Mouse (Mus musculus): ENCODE measurements around the gene Gpbar1. TPM values are rescaled to one million over a fixed set of nuclear protein-coding genes. Genes with fewer than 3 reads are reported as not detected.

The Gpbar1 gene
- polyA plus RNA-seq (2016; fragmentation: Nextera tagmentation; extraction: Ambion mirVana): 0.14 and 0.33 TPM in 2 replicates

GRCm38 (mm10) chr1:74278538-74278937 lies at the start of gene Gpbar1:
Gpbar1 (plus strand) TSS chr1:74278550.
- H3K36me3 ChIP-seq (replicated peaks): peaks cover 47% of the 10 kb centered on the region
- no peaks in the 10 kb centered on the region for H3K9me3 ChIP-seq

DNA sequence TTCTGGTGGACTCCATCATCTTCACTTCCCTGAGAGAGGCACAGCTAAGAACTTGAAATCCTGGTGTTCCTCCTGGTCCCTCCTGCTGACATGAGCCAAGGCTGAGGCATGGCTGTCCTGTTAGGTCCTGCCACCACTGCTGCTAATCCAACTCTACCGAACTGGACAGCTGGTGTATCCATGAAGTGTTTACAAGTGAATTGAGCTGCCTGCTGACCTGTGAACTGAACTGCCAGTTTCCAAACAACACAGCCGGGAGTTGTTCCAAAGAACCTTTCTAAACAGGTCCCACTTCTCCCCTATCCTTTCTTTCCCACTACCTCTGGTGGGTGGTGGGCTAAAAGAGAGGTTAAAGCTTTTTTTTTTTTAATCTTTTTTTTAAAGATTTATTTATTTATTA lies 48.4 kb upstream of the Gpbar1 start:
- no peak for DNase-seq (ENCODE audit: extremely low spot score, low spot score)
- Histone ChIP-seq H3K36me3 (replicated peaks) (no peaks in the 10 kb centered on the region), H3K27ac (no peak overlapping the region), H3K27me3 (ENCODE audit: poor library complexity, severe bottlenecking) (no peaks in the 10 kb centered on the region), H3K4me3 (no peak overlapping the region), H3K4me1 (no peaks in the 10 kb centered on the region), H3K9me3 (no peaks in the 10 kb centered on the region)
- 78% methylated on average over 2 of the region's 2 CpGs for WGBS

More at GRCm38 (mm10) chr1:74278538-74278937, at the start of gene Gpbar1:
- DNase-seq (ENCODE audit: extremely low spot score, low spot score): no peak
- Histone ChIP-seq H3K4me1 (peaks cover 31% of the 10 kb centered on the region), H3K4me3 (no peak within 1 kb of the TSS), H3K27ac (no peak within 1 kb of the TSS), H3K27me3 (ENCODE audit: poor library complexity, severe bottlenecking) (no peaks in the 10 kb centered on the region)
- 94% methylated on average over 10 of the region's 10 CpGs for WGBS

- H3K27ac ChIP-seq: no peak overlapping the region
- no peaks in the 10 kb centered on the region for H3K36me3 ChIP-seq (replicated peaks)
- no peak for DNase-seq (ENCODE audit: extremely low spot score, low spot score)
- no peaks in the 10 kb centered on the region for H3K9me3 ChIP-seq
- WGBS: no CpG with 5 or more reads among the region's 1 CpGs
- no peaks in the 10 kb centered on the region for H3K27me3 ChIP-seq (ENCODE audit: poor library complexity, severe bottlenecking)
- H3K4me3 ChIP-seq: no peak overlapping the region
- peaks cover 4% of the 10 kb centered on the region; the same call in 1 of the 2 replicates for H3K4me1 ChIP-seq
Observed at GRCm38 (mm10) chr1:74230992-74231391, 47.4 kb upstream of the Gpbar1 start.

DNA sequence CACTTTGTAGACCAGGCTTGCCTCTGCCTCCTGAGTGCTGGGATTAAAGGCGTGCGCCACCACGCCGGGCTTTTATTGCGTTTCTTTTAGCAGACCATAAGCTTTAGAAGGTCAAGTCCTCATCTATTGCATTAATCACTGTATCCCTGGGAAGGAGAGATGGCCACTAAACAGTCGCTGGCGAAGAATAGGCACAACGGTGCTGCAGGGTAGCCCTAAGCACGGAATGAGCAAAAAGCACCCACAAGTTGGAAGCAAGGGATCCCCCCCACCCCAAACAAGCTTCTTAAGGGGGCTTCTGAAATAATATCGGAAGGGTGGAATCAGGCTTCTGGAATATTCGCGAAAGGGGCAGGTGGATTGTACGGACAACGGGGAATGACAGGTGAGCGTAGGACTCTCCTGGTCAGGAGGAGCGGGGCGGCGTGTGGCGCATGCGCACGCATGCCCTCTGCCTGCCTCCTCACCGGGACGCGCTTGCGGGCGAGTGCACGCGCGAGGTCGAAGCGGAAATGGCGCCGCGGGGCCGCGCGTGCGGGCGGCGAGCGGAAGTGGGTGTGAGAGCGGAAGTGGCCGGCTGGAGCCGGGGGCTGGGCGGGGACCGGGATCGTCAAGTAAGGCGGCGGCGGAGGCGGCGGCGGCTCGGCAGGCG lies 42.3 kb upstream of the Gpbar1 start, which contains the start of gene Arpc2:
Gene Arpc2, plus strand, starts transcription at position 147 of the 652 bp plus-strand sequence.
- peaks cover 5% of the 10 kb centered on the region; the same call in 1 of the 2 replicates for H3K36me3 ChIP-seq (replicated peaks)
- peak within 1 kb of the TSS; percentile 94 for H3K27ac ChIP-seq
- peak; percentile 95 for DNase-seq (ENCODE audit: extremely low spot score, low spot score)
- WGBS: 1% methylated on average over 55 of the region's 55 CpGs
- no peaks in the 10 kb centered on the region for H3K27me3 ChIP-seq (ENCODE audit: poor library complexity, severe bottlenecking)
- H3K4me1 ChIP-seq: peaks cover 43% of the 10 kb centered on the region
- H3K4me3 ChIP-seq: peak within 1 kb of the TSS; percentile 99
- H3K9me3 ChIP-seq: no peaks in the 10 kb centered on the region

DNA sequence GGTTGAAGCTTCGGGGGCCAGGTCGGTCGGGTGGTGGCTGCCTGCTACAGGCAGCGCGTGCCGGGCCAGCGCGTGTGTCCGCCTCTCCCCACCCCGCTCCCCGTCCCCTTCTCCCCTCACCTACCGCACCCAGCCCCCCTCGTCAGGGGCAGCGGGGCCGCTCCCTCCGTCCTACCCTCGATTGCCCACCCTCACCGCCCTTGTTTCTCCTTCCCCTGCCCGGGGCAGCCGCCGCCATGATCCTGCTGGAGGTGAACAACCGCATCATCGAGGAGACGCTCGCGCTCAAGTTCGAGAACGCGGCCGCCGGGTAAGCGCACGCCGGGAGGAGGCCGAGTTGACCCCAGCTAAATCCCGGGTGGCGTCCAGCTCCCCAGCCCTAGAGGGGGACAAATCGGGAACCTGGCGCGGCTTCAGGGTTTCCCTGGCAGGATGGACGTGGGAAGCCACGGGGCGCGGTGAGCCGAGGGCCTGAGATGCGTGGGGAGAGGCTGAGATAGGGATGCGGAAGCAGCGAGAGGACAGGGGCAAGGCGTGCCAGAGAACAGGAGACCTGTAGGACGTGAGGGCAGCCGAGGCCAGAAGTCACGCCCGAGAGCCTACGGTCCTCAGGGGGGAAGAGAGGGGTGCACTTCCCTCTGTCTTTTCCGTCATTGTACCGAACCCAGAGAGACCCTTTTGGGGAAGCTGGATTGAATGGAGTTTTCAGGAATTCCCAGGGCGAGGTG lies 41.6 kb upstream of the Gpbar1 start:
- peak overlapping the region; percentile 94 for H3K27ac ChIP-seq
- no peaks in the 10 kb centered on the region for H3K27me3 ChIP-seq (ENCODE audit: poor library complexity, severe bottlenecking)
- peaks cover 43% of the 10 kb centered on the region for H3K4me1 ChIP-seq
- under 1% methylated on average over 57 of the region's 57 CpGs for WGBS
- peak overlapping the region; percentile 99 for H3K4me3 ChIP-seq
- no peaks in the 10 kb centered on the region for H3K9me3 ChIP-seq
- peaks cover 5% of the 10 kb centered on the region; the same call in 1 of the 2 replicates for H3K36me3 ChIP-seq (replicated peaks)
- no peak for DNase-seq (ENCODE audit: extremely low spot score, low spot score)

- peaks cover 7% of the 10 kb centered on the region for H3K36me3 ChIP-seq (replicated peaks)
- H3K9me3 ChIP-seq: no peaks in the 10 kb centered on the region
- no peaks in the 10 kb centered on the region for H3K27me3 ChIP-seq (ENCODE audit: poor library complexity, severe bottlenecking)
- no peak for DNase-seq (ENCODE audit: extremely low spot score, low spot score)
- 48% methylated on average over 5 of the region's 5 CpGs for WGBS
- H3K27ac ChIP-seq: peak overlapping the region; percentile 94; the same call in 1 of the 2 replicates
- peaks cover 43% of the 10 kb centered on the region for H3K4me1 ChIP-seq
- H3K4me3 ChIP-seq: peak overlapping the region; percentile 99
Observed at GRCm38 (mm10) chr1:74237671-74238070, 40.7 kb upstream of the Gpbar1 start.

GRCm38 (mm10) chr1:74238136-74238535 lies 40.2 kb upstream of the Gpbar1 start:
- 68% methylated on average over 1 of the region's 1 CpGs for WGBS
- peaks cover 43% of the 10 kb centered on the region for H3K4me1 ChIP-seq

GRCm38 (mm10) chr1:74239162-74239561 lies 39.2 kb upstream of the Gpbar1 start:
- WGBS: 76% methylated on average over 7 of the region's 7 CpGs
- no peak overlapping the region for H3K27ac ChIP-seq
- H3K4me1 ChIP-seq: peaks cover 43% of the 10 kb centered on the region
- no peaks in the 10 kb centered on the region for H3K9me3 ChIP-seq
- H3K27me3 ChIP-seq (ENCODE audit: poor library complexity, severe bottlenecking): no peaks in the 10 kb centered on the region
- H3K36me3 ChIP-seq (replicated peaks): peaks cover 20% of the 10 kb centered on the region
- no peak for DNase-seq (ENCODE audit: extremely low spot score, low spot score)
- H3K4me3 ChIP-seq: peak overlapping the region; percentile 99; the same call in 1 of the 2 replicates

More at GRCm38 (mm10) chr1:74238136-74238535, 40.2 kb upstream of the Gpbar1 start:
- DNase-seq (ENCODE audit: extremely low spot score, low spot score): no peak
- no peaks in the 10 kb centered on the region for H3K9me3 ChIP-seq
- H3K27me3 ChIP-seq (ENCODE audit: poor library complexity, severe bottlenecking): no peaks in the 10 kb centered on the region
- H3K27ac ChIP-seq: no peak overlapping the region
- H3K36me3 ChIP-seq (replicated peaks): peaks cover 12% of the 10 kb centered on the region
- H3K4me3 ChIP-seq: peak overlapping the region; percentile 99

GRCm38 (mm10) chr1:74239618-74240017 lies 38.7 kb upstream of the Gpbar1 start:
- H3K9me3 ChIP-seq: no peaks in the 10 kb centered on the region
- WGBS: 73% methylated on average over 11 of the region's 11 CpGs
- H3K27me3 ChIP-seq (ENCODE audit: poor library complexity, severe bottlenecking): no peaks in the 10 kb centered on the region
- H3K4me1 ChIP-seq: peaks cover 43% of the 10 kb centered on the region
- H3K27ac ChIP-seq: no peak overlapping the region
- H3K4me3 ChIP-seq: peak overlapping the region; percentile 99; the same call in 1 of the 2 replicates
- no peak for DNase-seq (ENCODE audit: extremely low spot score, low spot score)
- H3K36me3 ChIP-seq (replicated peaks): peaks cover 20% of the 10 kb centered on the region

- Histone ChIP-seq H3K27ac (no peak overlapping the region), H3K27me3 (ENCODE audit: poor library complexity, severe bottlenecking) (no peaks in the 10 kb centered on the region), H3K4me1 (peaks cover 43% of the 10 kb centered on the region), H3K9me3 (no peaks in the 10 kb centered on the region), H3K4me3 (no peak overlapping the region), H3K36me3 (replicated peaks) (peaks cover 20% of the 10 kb centered on the region)
- no peak for DNase-seq (ENCODE audit: extremely low spot score, low spot score)
- 86% methylated on average over 6 of the region's 6 CpGs for WGBS
Observed at GRCm38 (mm10) chr1:74240311-74240710, 38.0 kb upstream of the Gpbar1 start.

DNA sequence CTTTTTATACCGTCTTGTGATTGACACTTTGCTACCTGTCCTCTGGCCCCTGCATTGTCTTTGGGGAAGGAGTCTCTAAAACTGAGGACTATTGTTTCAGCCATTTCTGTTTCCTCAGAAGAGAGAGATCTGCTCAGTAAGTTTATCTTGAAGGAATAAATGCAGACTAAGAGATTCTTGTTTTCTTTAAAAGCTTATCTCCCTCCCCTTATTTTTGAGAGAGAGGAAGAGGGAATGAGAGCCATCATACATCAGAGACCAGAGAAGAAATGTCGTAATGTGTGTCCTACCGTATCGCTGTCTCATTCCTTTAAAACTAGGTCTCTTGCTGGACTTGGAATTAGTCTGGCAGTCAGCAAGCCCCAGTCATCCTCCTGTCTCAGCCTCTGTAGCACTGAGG lies 37.5 kb upstream of the Gpbar1 start:
- Histone ChIP-seq H3K27ac (no peak overlapping the region), H3K4me3 (no peak overlapping the region), H3K9me3 (no peaks in the 10 kb centered on the region), H3K36me3 (replicated peaks) (peaks cover 21% of the 10 kb centered on the region), H3K27me3 (ENCODE audit: poor library complexity, severe bottlenecking) (no peaks in the 10 kb centered on the region), H3K4me1 (peaks cover 41% of the 10 kb centered on the region)
- 95% methylated on average over 4 of the region's 4 CpGs for WGBS
- DNase-seq (ENCODE audit: extremely low spot score, low spot score): no peak

- no peak for DNase-seq (ENCODE audit: extremely low spot score, low spot score)
- 88% methylated on average over 2 of the region's 2 CpGs for WGBS
- Histone ChIP-seq H3K27ac (no peak overlapping the region), H3K36me3 (replicated peaks) (peaks cover 56% of the 10 kb centered on the region), H3K4me1 (peaks cover 1% of the 10 kb centered on the region), H3K4me3 (no peak overlapping the region), H3K27me3 (ENCODE audit: poor library complexity, severe bottlenecking) (no peaks in the 10 kb centered on the region), H3K9me3 (no peaks in the 10 kb centered on the region)
Observed at GRCm38 (mm10) chr1:74245525-74245924, 32.8 kb upstream of the Gpbar1 start.

GRCm38 (mm10) chr1:74248799-74249198 lies 29.6 kb upstream of the Gpbar1 start:
- DNase-seq (ENCODE audit: extremely low spot score, low spot score): no peak
- H3K36me3 ChIP-seq (replicated peaks): peaks cover 75% of the 10 kb centered on the region

More at GRCm38 (mm10) chr1:74248799-74249198, 29.6 kb upstream of the Gpbar1 start:
- WGBS: 79% methylated on average over 1 of the region's 1 CpGs
- no peak overlapping the region for H3K4me3 ChIP-seq
- H3K4me1 ChIP-seq: no peaks in the 10 kb centered on the region
- H3K27ac ChIP-seq: no peak overlapping the region
- no peaks in the 10 kb centered on the region for H3K27me3 ChIP-seq (ENCODE audit: poor library complexity, severe bottlenecking)
- H3K9me3 ChIP-seq: no peaks in the 10 kb centered on the region

Measured in forebrain, embryonic 10.5 days (tissue).